Mouse (Mus musculus) liver, adult 2 months (tissue): ENCODE data around the gene Afmid. TPM values are rescaled to one million over a fixed set of nuclear protein-coding genes. Genes with fewer than 3 reads are reported as not detected.

Experiments used
- DNase-seq: peaks from one replicate; pipeline ENCODE4 v3.0.0-alpha.2; 2011; ENCODE audit warnings: low read depth, low spot score; ENCODE audit errors: extremely low read depth
- H3K27ac ChIP-seq: fragments of 200-500 bp; replicated peaks from 2 replicates; pipeline ENCODE4 v1.5.1; 2012; ENCODE audit warnings: low read depth, mild to moderate bottlenecking, control low read depth, inconsistent platforms, low read length; ENCODE audit not compliant: insufficient read depth
- H3K27me3 ChIP-seq: fragments of 200-500 bp; 2 replicates; pipeline ENCODE4 v1.6.1; 2012; ENCODE audit warnings: mild to moderate bottlenecking, moderate library complexity, low read length, inconsistent platforms; ENCODE audit not compliant: control insufficient read depth, insufficient read depth
- H3K36me3 ChIP-seq: fragments of 200-500 bp; 2 replicates; pipeline ENCODE4 v1.6.1; 2012; ENCODE audit warnings: low read length, inconsistent platforms; ENCODE audit not compliant: control insufficient read depth, insufficient read depth
- H3K4me1 ChIP-seq: fragments of 200-500 bp; 2 replicates; pipeline ENCODE4 v1.6.1; 2011; ENCODE audit warnings: low read length; ENCODE audit not compliant: control insufficient read depth, insufficient read depth
- H3K4me3 ChIP-seq: fragments of 200-500 bp; 2 replicates; pipeline ENCODE4 v1.5.1; 2011; ENCODE audit warnings: low read depth, mild to moderate bottlenecking, control low read depth, low read length, moderate library complexity; ENCODE audit not compliant: insufficient read depth
- H3K79me2 ChIP-seq: fragments of 200-500 bp; 2 replicates; pipeline ENCODE4 v1.6.1; 2012; ENCODE audit warnings: inconsistent platforms, mild to moderate bottlenecking, low read length, moderate library complexity; ENCODE audit not compliant: control insufficient read depth, insufficient read depth
- H3K9ac ChIP-seq: fragments of 200-500 bp; 2 replicates; pipeline ENCODE4 v1.6.1; 2012; ENCODE audit warnings: low read depth, mild to moderate bottlenecking, control low read depth, inconsistent platforms, low read length
- CTCF ChIP-seq: fragments of 200-500 bp; IDR thresholded peaks from 2 replicates; pipeline ENCODE4 v1.5.1; 2011; ENCODE audit warnings: low read depth, low read length, control low read depth
- POLR2A ChIP-seq: fragments of 200-500 bp; IDR thresholded peaks from 2 replicates; pipeline ENCODE4 v1.6.1; 2011; ENCODE audit warnings: low read length, control low read depth; ENCODE audit not compliant: insufficient read depth; ENCODE audit errors: extremely low read depth
- WGBS: fragments of 180-500 bp; shearing (Covaris S2); methylation state at CpG from one replicate; pipeline ENCODE4 v1.1.7; 2018; 5-methylcytosine and 5-hydroxymethylcytosine counted together
- polyA plus RNA-seq: library from polyadenylated mRNA; depleted of rRNA; stranded (reverse); fragments of >200 nt; gene quantifications from 2 replicates; pipeline ENCODE4 v1.2.3, GENCODE M21; 2012
- total RNA-seq: library from RNA; depleted of rRNA; stranded (reverse); fragments of >200 nt; gene quantifications from 2 replicates; pipeline ENCODE4 v1.2.3, GENCODE M21; 2014

Gene Afmid
- total and polyA plus RNA-seq, 2 experiments: 117 to 119 TPM

DNA sequence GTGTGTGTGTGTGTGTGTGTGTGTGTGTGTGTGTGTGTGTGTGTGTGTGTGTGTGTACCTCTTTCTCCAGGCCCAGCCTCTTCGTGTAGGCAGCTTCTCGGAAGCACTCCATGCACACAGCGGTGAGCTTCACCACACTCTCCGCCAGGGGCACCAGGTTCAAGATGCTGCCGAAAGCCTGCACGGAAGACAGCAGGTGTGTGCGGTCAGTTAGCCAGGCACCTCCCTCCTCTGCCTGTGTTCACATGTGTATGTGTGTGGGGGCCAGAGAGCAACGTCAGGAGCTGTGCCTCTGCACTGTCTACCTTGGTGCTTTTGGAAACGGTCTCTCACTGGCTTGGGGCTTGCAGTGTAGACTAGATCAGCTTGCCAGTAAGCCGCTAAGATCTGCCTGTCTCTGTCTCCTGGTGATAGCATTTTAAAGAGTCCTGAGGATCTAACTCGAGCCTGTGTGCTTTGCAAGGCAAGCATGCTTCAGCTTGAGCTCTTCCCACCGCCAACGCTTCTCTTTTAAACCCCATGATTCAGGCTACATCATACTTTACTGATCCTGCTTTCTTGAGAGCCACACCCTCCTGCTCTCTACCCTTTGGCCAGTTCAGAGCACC, 9.2 kb upstream of the Afmid start:
- 86% methylated on average over 13 of the region's 13 CpGs for WGBS
- DNase-seq: no peak
- peaks cover 4% of the 10 kb centered on the region; the same call in 1 of the 2 replicates for H3K36me3 ChIP-seq

DNA sequence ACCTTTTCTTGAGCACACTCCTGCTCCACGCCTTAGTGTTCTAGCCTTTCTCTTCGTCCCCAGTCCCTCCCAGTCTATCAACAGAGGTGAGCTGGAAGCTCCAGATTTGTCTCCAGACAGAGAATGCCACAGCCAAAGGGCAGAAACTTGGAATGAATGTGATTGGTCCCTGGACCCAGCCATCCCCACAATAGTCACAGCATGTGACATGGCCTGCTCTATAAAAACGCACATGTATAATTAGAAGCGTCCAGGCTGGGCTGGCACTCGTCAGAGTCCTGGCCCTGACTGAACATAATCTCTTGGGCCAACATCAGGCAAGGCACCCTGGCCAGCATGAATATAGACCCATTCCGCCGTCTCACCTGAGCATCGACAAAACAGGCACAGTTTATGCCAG, 6.6 kb upstream of the Afmid start:
- Histone ChIP-seq H3K27ac (0 out of 2 replicates have a peak overlapping the region, but pooled peaks have one; percentile 9), H3K36me3 (peaks cover 4% of the 10 kb centered on the region; the same call in 1 of the 2 replicates), H3K4me1 (peaks cover 18% of the 10 kb centered on the region), H3K79me2 (0 out of 2 replicates have a peak, but pooled peaks cover 4% of the 10 kb centered on the region), H3K27me3 (no peaks in the 10 kb centered on the region), H3K4me3 (no peak overlapping the region), H3K9ac (no peak overlapping the region)
- WGBS: 20% methylated on average over 8 of the region's 8 CpGs
- DNase-seq: peak; percentile 91
- TF ChIP-seq POLR2A: no peak
- TF ChIP-seq CTCF: no peak

More for the DNA sequence above, 9.2 kb upstream of the Afmid start:
- Histone ChIP-seq H3K4me1 (peaks cover 9% of the 10 kb centered on the region), H3K27me3 (no peaks in the 10 kb centered on the region), H3K9ac (no peak overlapping the region), H3K4me3 (no peak overlapping the region), H3K79me2 (peaks cover 19% of the 10 kb centered on the region), H3K27ac (no peak overlapping the region)
- TF ChIP-seq POLR2A (no peak), CTCF (no peak)

DNA sequence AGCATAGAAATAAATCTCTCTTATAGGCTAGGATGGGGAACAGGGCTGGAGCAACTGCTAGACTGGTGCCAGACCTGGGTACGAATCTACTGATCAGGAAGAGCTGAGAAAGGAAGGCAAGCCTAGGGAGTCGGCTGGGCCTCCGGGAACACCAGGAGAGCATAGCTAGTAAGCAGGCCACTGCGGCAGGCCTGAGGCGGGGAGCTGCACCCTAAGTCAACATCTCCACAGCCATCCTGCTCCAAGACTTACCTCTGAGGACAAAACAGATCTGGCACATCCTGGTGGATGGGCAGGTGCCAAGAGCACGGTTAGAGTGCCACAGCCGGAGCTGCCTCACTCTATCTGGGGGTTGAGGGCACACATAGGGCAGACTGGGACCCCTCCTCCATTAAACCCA, 5.6 kb upstream of the Afmid start:
- H3K27me3 ChIP-seq: no peaks in the 10 kb centered on the region
- TF ChIP-seq CTCF (no peak), POLR2A (no peak)
- no peak overlapping the region for H3K27ac ChIP-seq
- H3K36me3 ChIP-seq: peaks cover 4% of the 10 kb centered on the region; the same call in 1 of the 2 replicates
- H3K4me3 ChIP-seq: no peak overlapping the region
- no peak overlapping the region for H3K9ac ChIP-seq
- no peak for DNase-seq
- H3K4me1 ChIP-seq: peaks cover 25% of the 10 kb centered on the region
- H3K79me2 ChIP-seq: 0 out of 2 replicates have a peak, but pooled peaks cover 4% of the 10 kb centered on the region
- WGBS: 59% methylated on average over 7 of the region's 7 CpGs

DNA sequence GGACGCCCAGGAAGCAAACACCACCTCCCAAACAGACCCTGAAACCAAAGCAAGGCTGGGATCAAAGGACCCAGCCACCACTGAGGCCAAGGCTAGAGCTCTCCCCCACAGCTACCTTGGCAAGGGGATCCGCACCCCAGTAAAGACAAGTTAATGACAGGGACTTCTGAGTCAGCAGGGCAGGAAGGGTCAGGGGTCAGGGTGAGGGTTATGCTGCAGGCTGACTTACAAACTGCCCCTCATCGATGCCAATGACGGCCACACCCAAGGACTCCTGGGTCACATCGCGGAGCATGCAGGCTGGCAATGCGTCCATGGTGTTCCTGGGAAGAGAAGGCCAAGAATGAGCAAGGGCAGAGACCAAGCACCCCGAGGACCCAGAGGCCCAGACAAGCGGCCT, 3.9 kb upstream of the Afmid start:
- 29% methylated on average over 9 of the region's 9 CpGs for WGBS
- no peak overlapping the region for H3K4me3 ChIP-seq
- DNase-seq: peak; percentile 60
- H3K27me3 ChIP-seq: no peaks in the 10 kb centered on the region
- H3K4me1 ChIP-seq: peaks cover 25% of the 10 kb centered on the region
- H3K36me3 ChIP-seq: peaks cover 3% of the 10 kb centered on the region; the same call in 1 of the 2 replicates
- TF ChIP-seq POLR2A: no peak
- TF ChIP-seq CTCF: no peak
- no peaks in the 10 kb centered on the region for H3K79me2 ChIP-seq
- no peak overlapping the region for H3K9ac ChIP-seq
- H3K27ac ChIP-seq: no peak overlapping the region

DNA sequence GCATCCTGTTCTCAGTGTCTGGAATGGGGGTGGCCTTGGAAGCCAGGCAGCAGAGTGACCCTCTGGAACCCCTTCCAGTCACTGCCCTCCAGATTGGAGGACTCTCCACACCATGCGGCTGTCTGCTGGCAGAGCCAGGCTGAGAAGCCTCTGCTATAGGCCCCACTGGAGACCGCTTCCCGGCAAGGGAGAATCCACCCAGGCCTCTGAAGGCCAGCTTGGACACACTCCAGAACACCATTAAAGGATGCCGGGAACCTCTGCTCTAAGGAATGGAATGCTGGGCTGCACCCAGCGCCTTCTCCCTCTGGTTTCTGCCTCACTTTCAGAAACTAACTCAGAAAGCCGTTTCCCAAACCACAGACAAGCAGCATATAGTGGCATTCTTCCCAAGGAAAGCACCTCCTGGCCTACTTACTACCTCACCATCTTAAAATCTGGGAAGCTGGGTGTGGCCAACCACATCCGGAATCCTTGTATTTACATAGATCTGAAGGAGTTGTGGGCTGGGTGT, 2.9 kb upstream of the Afmid start:
- H3K79me2 ChIP-seq: no peaks in the 10 kb centered on the region
- no peak overlapping the region for H3K9ac ChIP-seq
- no peak for DNase-seq
- 78% methylated on average over 7 of the region's 7 CpGs for WGBS
- no peak overlapping the region for H3K4me3 ChIP-seq
- no peak for TF ChIP-seq CTCF
- TF ChIP-seq POLR2A: no peak
- H3K36me3 ChIP-seq: no peaks in the 10 kb centered on the region; the same call in 1 of the 2 replicates
- peaks cover 30% of the 10 kb centered on the region for H3K4me1 ChIP-seq
- no peak overlapping the region for H3K27ac ChIP-seq
- no peaks in the 10 kb centered on the region for H3K27me3 ChIP-seq

DNA sequence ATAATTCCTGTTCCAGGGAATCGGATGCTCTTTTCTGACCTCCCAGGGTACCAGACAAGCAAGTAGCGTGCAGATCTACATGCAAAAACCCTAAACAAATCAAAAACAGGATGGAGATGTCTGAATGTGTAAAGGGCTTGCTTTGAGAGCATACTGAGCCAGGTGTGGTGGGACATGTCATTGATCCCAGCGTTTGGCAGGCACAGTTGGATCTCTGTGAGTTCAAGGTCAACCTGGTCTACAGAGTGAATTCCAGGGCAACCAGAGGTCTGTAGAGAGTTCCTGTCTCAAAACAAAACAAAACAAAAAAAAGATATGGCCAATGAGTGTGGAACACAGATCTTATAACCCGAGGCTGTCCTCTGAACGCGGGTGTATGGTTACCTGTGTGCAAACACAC, 2.3 kb upstream of the Afmid start:
- H3K27ac ChIP-seq: peak overlapping the region; percentile 38; the same call in 1 of the 2 replicates
- WGBS: 26% methylated on average over 6 of the region's 6 CpGs
- H3K36me3 ChIP-seq: no peaks in the 10 kb centered on the region
- H3K79me2 ChIP-seq: no peaks in the 10 kb centered on the region
- TF ChIP-seq CTCF: no peak
- no peak for TF ChIP-seq POLR2A
- H3K9ac ChIP-seq: no peak overlapping the region
- H3K27me3 ChIP-seq: no peaks in the 10 kb centered on the region
- peak; percentile 84 for DNase-seq
- H3K4me1 ChIP-seq: peaks cover 36% of the 10 kb centered on the region
- H3K4me3 ChIP-seq: no peak overlapping the region
